Mouse (Mus musculus) cerebellum, adult 2 months (tissue): ENCODE data around the gene Arhgdig.

Source experiments
- CTCF ChIP-seq: fragments of 200-500 bp; IDR thresholded peaks from 2 replicates; pipeline ENCODE4 v1.5.1; 2011; ENCODE audit warnings: low read depth, mild to moderate bottlenecking, control low read depth, low read length, moderate library complexity, borderline replicate concordance; ENCODE audit not compliant: insufficient read depth
- POLR2A ChIP-seq: fragments of 200-500 bp; IDR thresholded peaks from 2 replicates; pipeline ENCODE4 v1.6.1; 2011; ENCODE audit warnings: low read length, control low read depth, borderline replicate concordance; ENCODE audit not compliant: insufficient read depth

DNA sequence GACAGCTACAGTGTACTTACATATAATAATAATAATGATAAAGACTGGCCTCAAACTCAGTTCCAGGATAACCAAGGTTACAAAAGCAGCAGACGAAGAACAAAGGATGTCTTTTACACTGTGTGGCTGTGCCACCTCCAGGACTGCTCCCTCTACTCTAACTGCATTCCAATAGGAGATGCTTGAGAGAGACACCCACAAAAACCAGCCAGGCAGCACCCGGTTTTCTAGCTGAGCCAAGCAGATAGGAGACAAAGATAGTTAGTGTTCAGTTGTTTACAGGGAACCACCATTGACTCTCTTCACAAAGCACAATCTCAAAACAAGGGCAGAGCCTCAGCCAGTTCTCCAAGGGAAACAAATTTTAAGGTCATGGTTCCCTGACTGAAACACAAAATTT lies 32.0 kb upstream of the Arhgdig start:
- TF ChIP-seq CTCF, result no peak
- TF ChIP-seq POLR2A, result no peak
